Mouse (Mus musculus): ENCODE results near the gene Gm7876.
"Not testable (repeated sequence)": the region's sequence is repeated elsewhere in the genome, so short reads cannot be mapped to it uniquely, and the experiment has no call there.

- TF ChIP-seq CTCF (IDR thresholded peaks at IDR 0.05; ENCODE audit: insufficient read depth, low read length); POLR2A (IDR thresholded peaks at IDR 0.05; ENCODE audit: borderline replicate concordance, extremely low read depth, low read depth, low read length): not testable (repeated sequence)
Observed at GRCm38 (mm10) chr14:4726038-4726880, 17.2 kb downstream of the Gm7876 start, which contains the start of gene Gm3252.
